Mouse (Mus musculus): ENCODE measurements around the gene Fam81b. TPM values are rescaled to one million over a fixed set of nuclear protein-coding genes. Genes with fewer than 3 reads are reported as not detected.

The Fam81b gene
- total RNA-seq (2023), result not detected

GRCm38 (mm10) chr13:76304637-76305122, at the start of gene Fam81b:
Gene Fam81b, minus strand, starts transcription at chr13:76305072.

Other genes with a start within 250 kb of the Fam81b start
- gene Gpr150, start 248.1 kb downstream of the Fam81b start, total RNA-seq (2023), result not detected
- 10 to 100 TPM; 15.2 to 16.8 TPM for gene Arsk, start 206.4 kb downstream of the Fam81b start, total RNA-seq (2023)
- 10 to 100 TPM; 15.4 to 16.8 TPM for gene Ttc37, start 206.3 kb downstream of the Fam81b start, total RNA-seq (2023)
- 10 to 100 TPM; 50.6 to 52.7 TPM for gene Mctp1, start 79.5 kb upstream of the Fam81b start, total RNA-seq (2023)